Mouse (Mus musculus): ENCODE data around the gene Arhgap28. TPM values are rescaled to one million over a fixed set of nuclear protein-coding genes. Genes with fewer than 3 reads are reported as not detected.
A peak's percentile ranks its signal among the peaks of the same experiment; 100 is the strongest.

The Arhgap28 gene
- polyA plus RNA-seq, 1 experiment: 1.0 TPM

DNA sequence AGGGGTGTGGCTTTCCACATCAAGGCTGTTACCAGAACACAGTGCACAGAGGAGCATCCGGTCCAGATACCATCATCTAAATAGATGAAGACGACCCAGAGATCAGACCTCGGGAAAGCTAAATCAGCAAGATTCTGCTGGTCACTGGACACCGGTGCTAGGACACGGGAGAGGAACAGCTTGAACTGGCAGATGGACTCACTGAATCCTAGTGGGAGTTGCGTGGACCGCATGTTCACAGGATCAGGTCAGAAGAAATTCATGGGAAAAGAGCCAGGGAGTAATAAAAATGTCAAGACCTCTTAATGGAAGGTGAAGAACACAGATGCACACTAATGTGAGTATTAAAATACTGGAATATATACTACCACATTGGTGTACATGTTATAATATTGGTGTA lies 85.7 kb downstream of the Arhgap28 start:
- no peak for TF ChIP-seq POLR2A (IDR thresholded peaks at IDR 0.05; ENCODE audit: control insufficient read depth, low read depth, low read length)
- no peak overlapping the region for H3K4me3 ChIP-seq (ENCODE audit: control insufficient read depth, low read depth, low read length)
- H3K27ac ChIP-seq (ENCODE audit: control insufficient read depth, insufficient read depth, low read depth, low read length): no peak overlapping the region

DNA sequence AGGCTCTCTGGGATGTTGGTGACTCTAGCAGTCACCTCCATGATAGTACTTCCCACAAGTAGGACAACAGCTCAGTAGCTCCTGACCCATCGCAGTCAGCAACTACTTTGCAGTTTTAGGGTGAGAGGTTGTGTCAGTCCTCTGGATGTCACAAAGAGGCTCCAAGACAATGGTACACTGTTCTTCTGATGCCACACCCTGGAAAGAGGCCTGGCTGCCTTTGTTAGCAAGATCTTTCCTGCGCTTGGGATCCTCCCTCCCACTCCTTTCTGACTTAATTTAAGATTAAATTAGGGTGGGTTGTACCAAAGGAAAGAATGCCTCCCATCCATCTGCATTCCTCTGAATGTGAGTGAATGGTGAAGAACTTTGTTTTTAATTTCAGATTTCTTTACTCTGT lies 87.0 kb downstream of the Arhgap28 start:
- no peak overlapping the region for H3K4me3 ChIP-seq (ENCODE audit: control insufficient read depth, low read depth, low read length)
- no peak overlapping the region for H3K27ac ChIP-seq (ENCODE audit: control insufficient read depth, insufficient read depth, low read depth, low read length)
- H3K4me1 ChIP-seq (ENCODE audit: control insufficient read depth, insufficient read depth, low read length): no peaks in the 10 kb centered on the region
- TF ChIP-seq CTCF (IDR thresholded peaks at IDR 0.05; ENCODE audit: control insufficient read depth, insufficient read depth, insufficient replicate concordance, low read depth, low read length) (no peak), POLR2A (IDR thresholded peaks at IDR 0.05; ENCODE audit: control insufficient read depth, low read depth, low read length) (no peak)
- no peaks in the 10 kb centered on the region for H3K36me3 ChIP-seq (ENCODE audit: control insufficient read depth, insufficient read depth, low read length)
- no peaks in the 10 kb centered on the region for H3K27me3 ChIP-seq (ENCODE audit: control insufficient read depth, insufficient read depth, low read length)

More for the DNA sequence above, 85.7 kb downstream of the Arhgap28 start:
- H3K27me3 ChIP-seq (ENCODE audit: control insufficient read depth, insufficient read depth, low read length): no peaks in the 10 kb centered on the region
- H3K4me1 ChIP-seq (ENCODE audit: control insufficient read depth, insufficient read depth, low read length): no peaks in the 10 kb centered on the region
- H3K36me3 ChIP-seq (ENCODE audit: control insufficient read depth, insufficient read depth, low read length): no peaks in the 10 kb centered on the region

- Histone ChIP-seq H3K4me1 (ENCODE audit: control insufficient read depth, insufficient read depth, low read length) (no peaks in the 10 kb centered on the region), H3K27ac (ENCODE audit: control insufficient read depth, insufficient read depth, low read depth, low read length) (no peak overlapping the region), H3K36me3 (ENCODE audit: control insufficient read depth, insufficient read depth, low read length) (no peaks in the 10 kb centered on the region), H3K4me3 (ENCODE audit: control insufficient read depth, low read depth, low read length) (no peak overlapping the region), H3K27me3 (ENCODE audit: control insufficient read depth, insufficient read depth, low read length) (no peaks in the 10 kb centered on the region)
- no peak for TF ChIP-seq POLR2A (IDR thresholded peaks at IDR 0.05; ENCODE audit: control insufficient read depth, low read depth, low read length)
- peak; percentile 55; the same call in 1 of the 2 replicates for TF ChIP-seq CTCF (IDR thresholded peaks at IDR 0.05; ENCODE audit: control insufficient read depth, insufficient read depth, insufficient replicate concordance, low read depth, low read length)
Observed at GRCm38 (mm10) chr17:67912640-67913039, 91.3 kb downstream of the Arhgap28 start.

DNA sequence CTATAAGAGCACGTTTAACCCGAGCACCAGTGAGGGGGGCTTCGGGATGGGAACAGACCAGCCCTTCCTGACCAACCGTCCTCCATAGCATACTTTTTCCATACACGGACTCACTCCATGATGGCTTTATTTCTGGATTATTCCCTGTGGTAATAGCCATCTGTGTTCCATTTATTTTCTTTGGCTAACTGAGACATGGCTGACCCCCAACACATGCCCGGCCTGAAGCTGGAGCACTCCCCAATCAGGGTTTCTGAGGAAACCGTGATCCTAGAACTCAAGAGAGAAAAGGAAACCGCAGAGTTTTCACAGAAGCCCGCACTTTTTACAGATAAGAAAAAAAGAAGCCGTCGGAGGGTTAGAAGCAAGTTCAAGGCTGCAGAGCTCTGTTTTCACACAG lies 91.9 kb downstream of the Arhgap28 start:
- Histone ChIP-seq H3K4me1 (ENCODE audit: control insufficient read depth, insufficient read depth, low read length) (no peaks in the 10 kb centered on the region), H3K4me3 (ENCODE audit: control insufficient read depth, low read depth, low read length) (no peak overlapping the region), H3K27me3 (ENCODE audit: control insufficient read depth, insufficient read depth, low read length) (no peaks in the 10 kb centered on the region), H3K36me3 (ENCODE audit: control insufficient read depth, insufficient read depth, low read length) (no peaks in the 10 kb centered on the region), H3K27ac (ENCODE audit: control insufficient read depth, insufficient read depth, low read depth, low read length) (no peak overlapping the region)
- no peak for TF ChIP-seq CTCF (IDR thresholded peaks at IDR 0.05; ENCODE audit: control insufficient read depth, insufficient read depth, insufficient replicate concordance, low read depth, low read length)
- TF ChIP-seq POLR2A (IDR thresholded peaks at IDR 0.05; ENCODE audit: control insufficient read depth, low read depth, low read length): no peak

DNA sequence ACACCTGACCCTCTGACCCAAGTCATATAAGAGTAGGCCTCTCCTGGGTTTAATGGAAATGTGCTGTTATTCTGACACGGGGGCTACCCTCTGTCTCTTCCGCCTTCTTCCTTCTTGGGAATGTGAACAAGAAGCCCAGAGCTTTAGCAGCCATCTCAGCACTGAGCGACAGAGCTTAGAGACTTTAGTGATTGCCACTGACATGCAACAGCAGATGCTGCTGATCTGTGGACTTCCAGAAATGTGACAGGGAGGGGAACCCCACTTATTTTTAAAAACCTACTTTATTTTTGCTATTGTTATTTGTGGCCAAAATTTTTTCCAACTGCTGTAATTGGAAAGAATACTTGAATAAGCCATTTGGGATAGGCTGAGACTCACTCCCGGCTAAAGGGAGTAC lies 95.4 kb downstream of the Arhgap28 start:
- H3K4me1 ChIP-seq (ENCODE audit: control insufficient read depth, insufficient read depth, low read length): no peaks in the 10 kb centered on the region
- H3K4me3 ChIP-seq (ENCODE audit: control insufficient read depth, low read depth, low read length): no peak overlapping the region
- no peak for TF ChIP-seq CTCF (IDR thresholded peaks at IDR 0.05; ENCODE audit: control insufficient read depth, insufficient read depth, insufficient replicate concordance, low read depth, low read length)
- no peak for TF ChIP-seq POLR2A (IDR thresholded peaks at IDR 0.05; ENCODE audit: control insufficient read depth, low read depth, low read length)
- no peak overlapping the region for H3K27ac ChIP-seq (ENCODE audit: control insufficient read depth, insufficient read depth, low read depth, low read length)
- no peaks in the 10 kb centered on the region for H3K36me3 ChIP-seq (ENCODE audit: control insufficient read depth, insufficient read depth, low read length)
- H3K27me3 ChIP-seq (ENCODE audit: control insufficient read depth, insufficient read depth, low read length): no peaks in the 10 kb centered on the region

- Histone ChIP-seq H3K27ac (ENCODE audit: control insufficient read depth, insufficient read depth, low read depth, low read length) (no peak overlapping the region), H3K4me3 (ENCODE audit: control insufficient read depth, low read depth, low read length) (no peak overlapping the region), H3K27me3 (ENCODE audit: control insufficient read depth, insufficient read depth, low read length) (no peaks in the 10 kb centered on the region), H3K36me3 (ENCODE audit: control insufficient read depth, insufficient read depth, low read length) (no peaks in the 10 kb centered on the region), H3K4me1 (ENCODE audit: control insufficient read depth, insufficient read depth, low read length) (no peaks in the 10 kb centered on the region)
- no peak for TF ChIP-seq CTCF (IDR thresholded peaks at IDR 0.05; ENCODE audit: control insufficient read depth, insufficient read depth, insufficient replicate concordance, low read depth, low read length)
- no peak for TF ChIP-seq POLR2A (IDR thresholded peaks at IDR 0.05; ENCODE audit: control insufficient read depth, low read depth, low read length)
Observed at GRCm38 (mm10) chr17:67908137-67908536, 95.8 kb downstream of the Arhgap28 start.

DNA sequence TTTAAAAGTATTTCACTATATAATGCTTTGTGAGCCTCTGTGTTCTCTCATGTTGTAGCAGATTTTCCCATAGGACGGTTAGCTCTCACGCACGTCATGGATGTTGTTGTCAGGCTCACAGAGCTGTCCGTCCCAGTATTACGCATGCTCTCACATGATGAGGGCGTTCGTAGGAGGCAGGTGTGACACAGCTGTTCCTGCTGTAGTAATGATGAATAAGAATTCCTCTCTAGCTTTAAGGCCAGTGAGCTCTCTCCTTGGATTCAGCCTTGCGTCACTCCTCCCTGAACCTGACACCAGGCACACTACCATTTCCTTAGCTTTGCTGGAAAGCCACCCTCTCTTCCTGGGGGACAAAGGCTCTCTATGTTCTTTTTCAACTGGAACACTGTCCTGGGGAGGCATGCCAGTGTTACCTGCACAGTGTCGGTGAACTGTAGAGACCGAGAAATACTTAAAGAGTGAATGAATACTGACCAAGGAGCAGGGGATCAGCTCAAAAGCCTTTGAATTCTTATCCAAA lies 96.3 kb downstream of the Arhgap28 start:
- Histone ChIP-seq H3K36me3 (ENCODE audit: control insufficient read depth, insufficient read depth, low read length) (no peaks in the 10 kb centered on the region), H3K27ac (ENCODE audit: control insufficient read depth, insufficient read depth, low read depth, low read length) (no peak overlapping the region), H3K27me3 (ENCODE audit: control insufficient read depth, insufficient read depth, low read length) (no peaks in the 10 kb centered on the region), H3K4me1 (ENCODE audit: control insufficient read depth, insufficient read depth, low read length) (no peaks in the 10 kb centered on the region), H3K4me3 (ENCODE audit: control insufficient read depth, low read depth, low read length) (no peak overlapping the region)
- TF ChIP-seq POLR2A (IDR thresholded peaks at IDR 0.05; ENCODE audit: control insufficient read depth, low read depth, low read length): no peak
- TF ChIP-seq CTCF (IDR thresholded peaks at IDR 0.05; ENCODE audit: control insufficient read depth, insufficient read depth, insufficient replicate concordance, low read depth, low read length): no peak

DNA sequence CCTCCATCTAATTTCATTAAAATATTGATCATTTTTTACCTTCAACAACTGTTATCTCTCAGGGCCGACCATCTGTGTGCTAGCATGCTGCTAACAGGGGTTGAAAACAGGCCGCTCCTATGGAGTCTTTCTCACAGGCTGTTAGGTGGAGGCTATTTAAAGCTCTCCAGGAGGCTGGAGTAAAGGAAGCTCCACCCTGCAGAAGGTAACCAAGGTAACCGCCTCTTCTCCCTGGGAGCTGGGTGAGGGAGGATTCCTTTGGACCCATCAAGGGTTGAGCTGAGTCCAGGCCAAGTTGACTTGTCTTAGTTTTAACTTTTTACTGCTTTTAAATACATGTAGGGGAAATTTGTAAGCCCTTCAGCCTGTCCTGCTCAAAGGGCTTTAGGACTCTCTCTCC lies 97.7 kb downstream of the Arhgap28 start:
- H3K36me3 ChIP-seq (ENCODE audit: control insufficient read depth, insufficient read depth, low read length): no peaks in the 10 kb centered on the region
- no peak for TF ChIP-seq CTCF (IDR thresholded peaks at IDR 0.05; ENCODE audit: control insufficient read depth, insufficient read depth, insufficient replicate concordance, low read depth, low read length)
- TF ChIP-seq POLR2A (IDR thresholded peaks at IDR 0.05; ENCODE audit: control insufficient read depth, low read depth, low read length): no peak

More for the DNA sequence above, 97.7 kb downstream of the Arhgap28 start:
- H3K4me3 ChIP-seq (ENCODE audit: control insufficient read depth, low read depth, low read length): no peak overlapping the region
- no peaks in the 10 kb centered on the region for H3K4me1 ChIP-seq (ENCODE audit: control insufficient read depth, insufficient read depth, low read length)
- H3K27me3 ChIP-seq (ENCODE audit: control insufficient read depth, insufficient read depth, low read length): no peaks in the 10 kb centered on the region
- H3K27ac ChIP-seq (ENCODE audit: control insufficient read depth, insufficient read depth, low read depth, low read length): no peak overlapping the region
